Mouse (Mus musculus) left cerebral cortex, adult 6 months (tissue): ENCODE results near the gene Myoz2. TPM values are rescaled to one million over a fixed set of nuclear protein-coding genes. Genes with fewer than 3 reads are reported as not detected.

Experiments used
- long read RNA-seq, 2 experiments: library from polyadenylated mRNA; unstranded; transcript quantifications; one replicate each; pipeline ENCODE4 v2.0.0; 2019 to 2020
- polyA plus RNA-seq: library from polyadenylated mRNA; unstranded; fragments of <200 nt; fragmentation: Nextera tagmentation; gene quantifications from 2 replicates; pipeline ENCODE4 v1.2.3, GENCODE M21; 2021

The Myoz2 gene
- polyA plus RNA-seq = 0.28 and 0.36 TPM in 2 replicates
- long read RNA-seq, experiment 1 = 0 reads
- long read RNA-seq, experiment 2 = 0 reads

DNA sequence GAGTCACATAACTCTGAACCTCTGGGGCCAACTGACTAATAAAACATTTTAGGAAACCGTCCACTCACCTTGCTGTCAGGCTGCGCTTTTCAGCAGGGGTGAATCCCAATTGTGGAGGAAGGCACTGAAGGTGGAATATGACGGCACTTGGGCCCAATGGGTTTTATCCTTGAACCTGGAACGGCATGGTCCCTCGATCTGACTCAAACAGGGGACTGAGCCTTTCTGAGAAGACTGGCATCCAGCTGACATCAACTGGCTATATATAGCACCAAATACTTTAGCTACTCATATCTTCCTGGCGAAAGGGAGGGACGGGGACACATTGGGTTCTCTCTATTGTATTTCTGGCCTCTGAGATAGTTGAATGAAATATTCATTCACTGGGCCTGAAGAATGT lies at the start of gene Myoz2:
Gene Myoz2 (minus strand): TSS at position 264 of the 400 bp plus-strand sequence.

DNA sequence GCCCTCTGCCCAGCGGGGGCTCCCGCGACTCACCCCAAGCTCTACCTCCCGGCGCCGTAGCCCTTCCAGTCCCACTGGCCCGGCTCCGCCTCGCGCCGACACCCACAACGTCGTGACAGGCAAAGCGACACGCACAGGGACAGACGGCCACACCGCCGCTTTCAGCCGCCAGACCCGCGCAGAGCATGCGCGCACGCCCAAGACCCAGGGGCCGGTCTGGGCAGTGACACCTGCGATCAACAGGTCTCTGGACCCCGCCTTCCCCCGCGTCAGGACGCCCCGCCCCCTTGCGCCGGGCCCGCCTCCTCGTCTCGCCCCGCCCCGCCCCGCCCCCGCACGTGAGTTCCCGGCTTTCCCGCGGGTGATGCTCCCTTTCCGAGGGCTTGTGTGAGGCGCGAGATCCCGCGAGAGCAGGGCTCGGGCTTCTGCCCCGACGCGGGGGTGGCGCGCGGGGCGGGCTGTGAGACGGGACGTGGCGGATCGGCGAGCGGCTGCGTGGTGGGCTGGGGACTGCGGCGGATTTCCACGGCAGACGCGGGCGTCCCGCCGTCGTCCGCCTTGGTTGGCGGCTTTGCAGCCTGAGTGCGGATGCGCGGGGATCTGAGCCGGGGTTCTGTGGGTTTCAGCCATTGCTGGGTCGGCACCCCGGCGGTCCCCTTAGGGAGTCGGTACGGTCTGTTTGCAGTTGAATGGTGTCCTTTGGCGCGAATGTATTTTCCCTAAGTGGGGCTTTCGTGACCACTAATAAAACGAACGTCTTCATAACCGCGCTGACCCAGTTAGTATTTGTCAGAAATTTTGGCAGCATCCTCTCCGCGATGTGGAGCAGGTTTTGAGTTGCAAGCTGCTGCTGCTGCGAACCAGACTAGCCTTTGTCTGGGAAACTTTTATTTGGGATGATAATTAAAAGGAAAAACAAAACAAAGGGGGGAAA lies 50.3 kb downstream of the Myoz2 start, which contains the start of gene Usp53:
Gene Usp53 (minus strand): TSS at position 262 of the 934 bp plus-strand sequence.

Other genes with a start within 250 kb of the Myoz2 start
- gene Fabp2, start 139.9 kb downstream of the Myoz2 start, polyA plus RNA-seq = not detected in 2 replicates
- not detected in 2 replicates for gene Gm10959, start 115.7 kb downstream of the Myoz2 start, polyA plus RNA-seq
- 190 and 216 TPM in 2 replicates for gene 1810037I17Rik, start 110.8 kb downstream of the Myoz2 start, polyA plus RNA-seq
- gene Usp53, start 50.5 kb downstream of the Myoz2 start, polyA plus RNA-seq = 5.0 and 6.9 TPM in 2 replicates
- gene Synpo2, start 201.1 kb upstream of the Myoz2 start, polyA plus RNA-seq = 0.96 and 1.3 TPM in 2 replicates
- gene Sec24d, start 232.4 kb upstream of the Myoz2 start, polyA plus RNA-seq = 2.5 and 4.6 TPM in 2 replicates